Mouse (Mus musculus): ENCODE measurements around the gene Scaper. TPM values are rescaled to one million over a fixed set of nuclear protein-coding genes. Genes with fewer than 3 reads are reported as not detected.

The Scaper gene
- polyA plus RNA-seq, 1 experiment from 2014 or later, result 8.2 TPM

- Histone ChIP-seq H3K4me3 (ENCODE audit: low read depth, low read length) (no peak overlapping the region), H3K27ac (ENCODE audit: low read depth, low read length) (no peak overlapping the region), H3K36me3 (ENCODE audit: control insufficient read depth, insufficient read depth, low read length) (no peaks in the 10 kb centered on the region), H3K9ac (ENCODE audit: low read depth, low read length) (no peak overlapping the region), H3K4me2 (no peak overlapping the region), H3K9me3 (replicated peaks; ENCODE audit: control insufficient read depth, low read length) (no peaks in the 10 kb centered on the region), H3K27me3 (ENCODE audit: control insufficient read depth, insufficient read depth, low read length) (no peaks in the 10 kb centered on the region), H3K4me1 (ENCODE audit: control insufficient read depth, insufficient read depth, low read length) (no peaks in the 10 kb centered on the region)
- ATAC-seq (replicated peaks; ENCODE audit: insufficient number of reproducible peaks, low FRiP score, low TSS enrichment), result no peak
Measured at GRCm38 (mm10) chr9:55677099-55677498, 260.8 kb downstream of the Scaper start.

GRCm38 (mm10) chr9:55646444-55646843 is 291.5 kb downstream of the Scaper start:
- H3K27ac ChIP-seq (ENCODE audit: low read depth, low read length), result no peak overlapping the region
- ATAC-seq (replicated peaks; ENCODE audit: insufficient number of reproducible peaks, low FRiP score, low TSS enrichment), result no peak

DNA sequence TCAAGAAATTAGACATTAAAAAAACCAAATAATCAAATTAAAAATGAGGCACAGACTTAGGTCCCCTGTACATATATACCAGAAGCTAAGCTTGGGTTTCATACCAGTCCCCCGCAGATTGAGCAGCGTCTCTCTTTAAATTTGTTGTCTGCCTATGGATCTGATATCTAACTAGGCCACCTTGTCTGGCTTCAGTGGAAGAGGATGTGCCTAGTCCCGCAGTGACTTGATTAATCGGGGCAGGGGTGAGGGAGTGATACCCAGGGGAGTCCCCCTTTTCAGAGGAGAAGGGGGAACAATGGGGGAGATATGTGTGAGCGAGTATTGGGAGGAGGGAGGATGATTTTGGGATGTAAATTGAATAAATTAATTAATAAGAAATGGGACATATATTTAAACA is 310.9 kb downstream of the Scaper start:
- 69% methylated on average over 5 of the region's 5 CpGs for WGBS (ENCODE audit: insufficient replicate concordance)

More at GRCm38 (mm10) chr9:55646444-55646843, 291.5 kb downstream of the Scaper start:
- no peaks in the 10 kb centered on the region for H3K4me1 ChIP-seq (ENCODE audit: control insufficient read depth, insufficient read depth, low read length)
- no peaks in the 10 kb centered on the region for H3K36me3 ChIP-seq (ENCODE audit: control insufficient read depth, insufficient read depth, low read length)
- no peaks in the 10 kb centered on the region for H3K9me3 ChIP-seq (replicated peaks; ENCODE audit: control insufficient read depth, low read length)
- H3K4me2 ChIP-seq, result no peak overlapping the region
- no peak overlapping the region for H3K9ac ChIP-seq (ENCODE audit: low read depth, low read length)
- no peaks in the 10 kb centered on the region for H3K27me3 ChIP-seq (ENCODE audit: control insufficient read depth, insufficient read depth, low read length)
- no peak overlapping the region for H3K4me3 ChIP-seq (ENCODE audit: low read depth, low read length)
- 70% methylated on average over 2 of the region's 2 CpGs for whole genome bisulfite sequencing (ENCODE audit: insufficient replicate concordance)

DNA sequence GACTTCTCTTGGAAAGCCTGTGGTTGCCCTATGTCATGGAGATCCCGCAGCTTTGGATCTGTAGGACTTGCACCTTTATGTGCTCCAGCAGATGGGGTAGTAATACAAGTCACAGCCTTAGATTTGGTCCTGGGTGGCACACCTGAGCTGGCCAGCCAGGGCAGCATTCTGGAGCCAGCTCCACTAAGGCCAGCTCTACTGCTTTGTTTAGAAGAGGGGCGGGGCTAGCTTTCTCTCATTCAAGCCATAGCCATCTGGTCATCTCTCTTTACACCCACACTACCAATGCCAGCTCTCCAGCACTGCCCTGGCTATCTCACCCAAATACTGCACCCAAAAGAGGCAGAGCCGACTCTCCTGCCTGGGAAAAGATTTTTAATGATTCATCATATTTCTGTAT is 323.2 kb downstream of the Scaper start:
- Histone ChIP-seq H3K27ac (ENCODE audit: low read depth, low read length) (no peak overlapping the region), H3K9me3 (replicated peaks; ENCODE audit: control insufficient read depth, low read length) (no peaks in the 10 kb centered on the region), H3K4me3 (ENCODE audit: low read depth, low read length) (no peak overlapping the region), H3K27me3 (ENCODE audit: control insufficient read depth, insufficient read depth, low read length) (no peaks in the 10 kb centered on the region), H3K36me3 (ENCODE audit: control insufficient read depth, insufficient read depth, low read length) (no peaks in the 10 kb centered on the region), H3K4me1 (ENCODE audit: control insufficient read depth, insufficient read depth, low read length) (no peaks in the 10 kb centered on the region), H3K4me2 (no peak overlapping the region), H3K9ac (ENCODE audit: low read depth, low read length) (no peak overlapping the region)
- WGBS (ENCODE audit: insufficient replicate concordance), result 79% methylated on average over 3 of the region's 3 CpGs
- no peak for ATAC-seq (replicated peaks; ENCODE audit: insufficient number of reproducible peaks, low FRiP score, low TSS enrichment)

More for the DNA sequence above, 310.9 kb downstream of the Scaper start:
- Histone ChIP-seq H3K36me3 (ENCODE audit: control insufficient read depth, insufficient read depth, low read length) (no peaks in the 10 kb centered on the region), H3K27ac (ENCODE audit: low read depth, low read length) (no peak overlapping the region), H3K9me3 (replicated peaks; ENCODE audit: control insufficient read depth, low read length) (no peaks in the 10 kb centered on the region), H3K4me3 (ENCODE audit: low read depth, low read length) (no peak overlapping the region), H3K9ac (ENCODE audit: low read depth, low read length) (no peak overlapping the region), H3K27me3 (ENCODE audit: control insufficient read depth, insufficient read depth, low read length) (no peaks in the 10 kb centered on the region), H3K4me1 (ENCODE audit: control insufficient read depth, insufficient read depth, low read length) (no peaks in the 10 kb centered on the region), H3K4me2 (no peak overlapping the region)
- ATAC-seq (replicated peaks; ENCODE audit: insufficient number of reproducible peaks, low FRiP score, low TSS enrichment), result no peak

DNA sequence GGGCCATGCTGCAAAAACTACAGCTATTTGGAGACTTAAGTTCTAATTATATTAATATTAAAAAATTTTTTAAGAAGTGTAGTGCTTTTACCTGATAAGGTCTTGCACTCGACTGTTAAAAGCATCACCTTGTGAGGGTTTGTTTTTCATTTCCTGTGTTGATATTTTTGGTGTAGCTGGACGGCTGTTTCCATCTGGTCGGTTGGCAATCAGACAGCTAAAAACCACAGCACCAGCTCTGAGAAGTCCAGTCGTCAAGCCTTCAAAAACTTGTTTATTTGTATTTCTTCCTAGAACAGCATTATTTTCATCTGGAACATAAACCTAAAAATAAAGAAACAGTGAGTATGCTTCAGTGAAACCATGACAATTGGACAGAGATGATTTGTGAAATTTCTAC is 328.2 kb downstream of the Scaper start:
- H3K9ac ChIP-seq (ENCODE audit: low read depth, low read length), result no peak overlapping the region
- ATAC-seq (replicated peaks; ENCODE audit: insufficient number of reproducible peaks, low FRiP score, low TSS enrichment), result no peak
- no peaks in the 10 kb centered on the region for H3K27me3 ChIP-seq (ENCODE audit: control insufficient read depth, insufficient read depth, low read length)
- H3K4me3 ChIP-seq (ENCODE audit: low read depth, low read length), result no peak overlapping the region
- H3K4me2 ChIP-seq, result no peak overlapping the region
- WGBS (ENCODE audit: insufficient replicate concordance), result 53% methylated on average over 4 of the region's 4 CpGs
- no peaks in the 10 kb centered on the region for H3K9me3 ChIP-seq (replicated peaks; ENCODE audit: control insufficient read depth, low read length)
- no peaks in the 10 kb centered on the region for H3K36me3 ChIP-seq (ENCODE audit: control insufficient read depth, insufficient read depth, low read length)
- H3K4me1 ChIP-seq (ENCODE audit: control insufficient read depth, insufficient read depth, low read length), result no peaks in the 10 kb centered on the region
- H3K27ac ChIP-seq (ENCODE audit: low read depth, low read length), result no peak overlapping the region

- Histone ChIP-seq H3K4me3 (ENCODE audit: low read depth, low read length) (no peak overlapping the region), H3K27me3 (ENCODE audit: control insufficient read depth, insufficient read depth, low read length) (no peaks in the 10 kb centered on the region), H3K4me1 (ENCODE audit: control insufficient read depth, insufficient read depth, low read length) (no peaks in the 10 kb centered on the region), H3K9me3 (replicated peaks; ENCODE audit: control insufficient read depth, low read length) (no peaks in the 10 kb centered on the region), H3K4me2 (no peak overlapping the region), H3K36me3 (ENCODE audit: control insufficient read depth, insufficient read depth, low read length) (no peaks in the 10 kb centered on the region), H3K9ac (ENCODE audit: low read depth, low read length) (no peak overlapping the region), H3K27ac (ENCODE audit: low read depth, low read length) (no peak overlapping the region)
- 41% methylated on average over 7 of the region's 7 CpGs for WGBS (ENCODE audit: insufficient replicate concordance)
- ATAC-seq (replicated peaks; ENCODE audit: insufficient number of reproducible peaks, low FRiP score, low TSS enrichment), result no peak
Measured at GRCm38 (mm10) chr9:55608701-55609531, 329.0 kb downstream of the Scaper start.

GRCm38 (mm10) chr9:55598594-55598993 is 339.3 kb downstream of the Scaper start:
- ATAC-seq (replicated peaks; ENCODE audit: insufficient number of reproducible peaks, low FRiP score, low TSS enrichment), result no peak
- no peak overlapping the region for H3K4me3 ChIP-seq (ENCODE audit: low read depth, low read length)

DNA sequence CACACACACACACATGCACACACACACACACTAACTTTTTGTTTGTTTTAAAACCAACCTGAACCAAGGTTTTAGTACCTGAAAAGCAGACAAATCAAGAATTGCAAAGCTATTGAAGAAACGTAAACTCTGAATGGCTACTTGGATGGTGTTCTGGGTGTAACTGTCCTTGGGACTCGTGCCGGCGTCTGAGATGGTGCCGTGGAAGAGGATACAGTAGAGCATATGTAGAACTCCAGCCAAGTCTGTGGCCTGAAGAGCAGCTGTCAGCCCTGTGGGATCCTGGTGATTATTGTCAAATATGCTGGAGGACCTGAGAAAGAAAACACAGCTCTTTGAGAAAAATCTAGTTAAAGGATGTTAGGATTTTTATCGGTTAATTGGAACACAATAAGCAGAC is 351.8 kb downstream of the Scaper start:
- no peak overlapping the region for H3K9ac ChIP-seq (ENCODE audit: low read depth, low read length)
- no peak overlapping the region for H3K4me3 ChIP-seq (ENCODE audit: low read depth, low read length)
- no peak for ATAC-seq (replicated peaks; ENCODE audit: insufficient number of reproducible peaks, low FRiP score, low TSS enrichment)
- H3K4me2 ChIP-seq, result no peak overlapping the region
- no peaks in the 10 kb centered on the region for H3K36me3 ChIP-seq (ENCODE audit: control insufficient read depth, insufficient read depth, low read length)
- peaks cover 8% of the 10 kb centered on the region; the same call in 1 of the 2 replicates for H3K4me1 ChIP-seq (ENCODE audit: control insufficient read depth, insufficient read depth, low read length)
- H3K9me3 ChIP-seq (replicated peaks; ENCODE audit: control insufficient read depth, low read length), result no peaks in the 10 kb centered on the region
- WGBS (ENCODE audit: insufficient replicate concordance), result 93% methylated on average over 6 of the region's 6 CpGs
- H3K27me3 ChIP-seq (ENCODE audit: control insufficient read depth, insufficient read depth, low read length), result no peaks in the 10 kb centered on the region
- H3K27ac ChIP-seq (ENCODE audit: low read depth, low read length), result no peak overlapping the region

More at GRCm38 (mm10) chr9:55598594-55598993, 339.3 kb downstream of the Scaper start:
- Histone ChIP-seq H3K36me3 (ENCODE audit: control insufficient read depth, insufficient read depth, low read length) (no peaks in the 10 kb centered on the region), H3K4me2 (no peak overlapping the region), H3K27ac (ENCODE audit: low read depth, low read length) (no peak overlapping the region), H3K27me3 (ENCODE audit: control insufficient read depth, insufficient read depth, low read length) (no peaks in the 10 kb centered on the region), H3K9ac (ENCODE audit: low read depth, low read length) (no peak overlapping the region), H3K4me1 (ENCODE audit: control insufficient read depth, insufficient read depth, low read length) (no peaks in the 10 kb centered on the region), H3K9me3 (replicated peaks; ENCODE audit: control insufficient read depth, low read length) (no peaks in the 10 kb centered on the region)

DNA sequence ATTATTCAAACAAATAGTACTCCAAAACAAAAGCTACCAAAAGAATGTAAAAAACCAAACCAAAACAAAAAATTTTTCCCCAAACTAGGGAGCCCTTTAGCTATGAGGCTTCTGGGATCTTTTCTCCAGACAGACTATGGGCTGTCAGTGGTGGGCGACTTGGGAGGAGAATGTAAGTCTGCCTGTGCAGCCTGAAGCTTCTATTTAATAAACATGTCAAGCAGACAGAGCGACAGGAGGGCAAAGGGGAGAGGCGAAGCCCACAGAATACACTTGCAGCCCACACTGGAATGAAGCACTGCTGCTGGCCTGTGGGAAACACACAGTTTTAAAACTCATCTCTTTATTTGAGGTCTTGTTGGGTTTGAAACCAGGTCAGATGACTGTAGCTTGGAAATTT is 356.5 kb downstream of the Scaper start:
- Histone ChIP-seq H3K36me3 (ENCODE audit: control insufficient read depth, insufficient read depth, low read length) (no peaks in the 10 kb centered on the region), H3K9me3 (replicated peaks; ENCODE audit: control insufficient read depth, low read length) (no peaks in the 10 kb centered on the region), H3K4me2 (no peak overlapping the region), H3K4me1 (ENCODE audit: control insufficient read depth, insufficient read depth, low read length) (peaks cover 4% of the 10 kb centered on the region; the same call in 1 of the 2 replicates), H3K27ac (ENCODE audit: low read depth, low read length) (no peak overlapping the region), H3K27me3 (ENCODE audit: control insufficient read depth, insufficient read depth, low read length) (no peaks in the 10 kb centered on the region), H3K9ac (ENCODE audit: low read depth, low read length) (no peak overlapping the region), H3K4me3 (ENCODE audit: low read depth, low read length) (no peak overlapping the region)
- ATAC-seq (replicated peaks; ENCODE audit: insufficient number of reproducible peaks, low FRiP score, low TSS enrichment), result no peak
- 38% methylated on average over 3 of the region's 3 CpGs for WGBS (ENCODE audit: insufficient replicate concordance)

Data from heart, embryonic 11.5 days (tissue).